Mouse (Mus musculus): ENCODE measurements at regions not wholly inside any gene's neighbourhood (a gene's known extent, or its start where the extent isn't known, plus 50 kb on each side); places are given as distances from the start of the nearest gene placed in this dataset.

DNA sequence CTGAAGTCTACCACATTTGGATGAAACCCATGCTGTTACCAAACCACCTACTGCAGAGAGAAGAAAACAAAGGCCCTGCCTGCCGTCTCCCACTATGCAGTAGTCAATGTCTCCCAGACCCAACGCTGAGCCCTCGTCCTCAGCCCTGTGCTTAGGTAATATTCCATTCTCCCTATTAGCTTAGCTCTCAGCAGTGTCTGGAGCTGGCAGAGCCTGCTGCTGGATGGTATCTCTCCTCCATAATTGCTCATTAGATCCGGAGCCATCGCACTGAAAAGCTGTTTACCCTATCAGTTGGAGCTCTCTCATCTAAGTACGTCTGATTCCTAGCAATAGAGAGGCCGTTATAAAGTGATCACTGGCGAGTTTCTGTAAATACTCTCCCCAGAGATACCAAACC, 68.4 kb downstream of the Actbl2 start:
- dilution Hi-C loops (cut with MboI; ENCODE audit: extremely low pct_ligation_motif_present, extremely low pct_unique_long_range_greater_than_20kb, low sequenced_read_pairs) (no loop called here), in situ Hi-C loops (cut with MboI; ENCODE audit: low pct_ligation_motif_present, low pct_unique_long_range_greater_than_20kb, low sequenced_read_pairs) (no loop called here)
- H3K4me3 ChIP-seq (replicated peaks in 1 of 3; ENCODE audit: low read depth in 2 of 3, low read length in 2 of 3, poor library complexity in 1 of 3): no peak overlapping the region
- H3K4me2 ChIP-seq (ENCODE audit: insufficient read depth, low read depth, poor library complexity, severe bottlenecking): no peak overlapping the region
- H3K79me2 ChIP-seq (replicated peaks; ENCODE audit: control insufficient read depth, extremely low read depth, insufficient read depth, poor library complexity, severe bottlenecking): no peaks in the 10 kb centered on the region
- H3K4me1 ChIP-seq (ENCODE audit: control insufficient read depth in 1 of 2, insufficient read depth in 2 of 2): no peaks in the 10 kb centered on the region
- H3K9ac ChIP-seq (ENCODE audit: insufficient read depth, low read depth): no peak overlapping the region
- no peaks in the 10 kb centered on the region for H3K36me3 ChIP-seq (replicated peaks in 1 of 2; ENCODE audit: control insufficient read depth in 1 of 2, insufficient read depth in 1 of 2, low read length in 1 of 2)
- no peaks in the 10 kb centered on the region for H3K9me3 ChIP-seq (replicated peaks; ENCODE audit: low read length)
- TF ChIP-seq POLR2A (IDR thresholded peaks at IDR 0.05; ENCODE audit: low read depth, low read length) (no peak), MXI1 (IDR thresholded peaks at IDR 0.05; ENCODE audit: low read depth, low read length) (no peak), JUN (IDR thresholded peaks at IDR 0.05; ENCODE audit: insufficient read depth, low read depth, low read length) (no peak), TBP (conservative IDR thresholded peaks at IDR 0.05; ENCODE audit: low read depth, low read length) (no peak), ZMIZ1 (IDR thresholded peaks at IDR 0.05; ENCODE audit: low read depth, low read length) (no peak), BHLHE40 (IDR thresholded peaks at IDR 0.05; ENCODE audit: low read depth, low read length) (no peak), RAD21 (IDR thresholded peaks at IDR 0.05; ENCODE audit: low read depth, low read length) (no peak), E2F4 (IDR thresholded peaks at IDR 0.05; ENCODE audit: insufficient replicate concordance, low read depth, low read length) (no peak), MAX (IDR thresholded peaks at IDR 0.05; ENCODE audit: low read length) (no peak), SMC3 (IDR thresholded peaks at IDR 0.05; ENCODE audit: low read depth, low read length) (no peak), UBTF (IDR thresholded peaks at IDR 0.05; ENCODE audit: low read depth, low read length) (no peak)
- DNase-seq (ENCODE audit: extremely low read depth): no peak
- no peak overlapping the region for H3K27ac ChIP-seq (ENCODE audit: insufficient read depth, low read depth)
- H3K27me3 ChIP-seq (replicated peaks): no peaks in the 10 kb centered on the region

DNA sequence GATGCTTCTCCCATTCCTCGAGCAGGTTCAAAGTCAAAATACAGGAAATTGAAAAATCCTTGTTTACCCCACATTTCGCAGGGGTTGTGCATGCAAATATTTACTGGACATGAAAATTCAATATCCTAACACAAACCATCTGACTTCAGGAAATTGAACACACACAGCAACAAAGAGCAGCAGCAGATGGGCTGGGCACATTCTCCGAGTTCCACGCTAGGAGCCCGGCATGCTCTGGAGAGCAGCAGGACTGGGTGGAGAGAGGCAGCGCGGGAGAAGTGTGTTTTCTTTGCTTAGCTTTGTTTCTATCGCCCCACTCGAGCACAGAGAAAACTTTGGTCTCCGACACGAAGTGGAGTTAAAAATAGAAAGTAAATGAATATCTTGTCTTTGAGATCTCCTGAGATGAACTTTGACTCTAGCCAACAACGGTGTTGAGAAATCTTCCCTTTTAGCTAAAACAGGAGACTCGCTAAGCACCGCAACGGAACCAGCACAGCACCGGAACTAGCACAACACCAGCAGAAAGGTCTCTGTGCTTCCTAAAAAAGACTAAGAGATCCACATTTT, 71.4 kb downstream of the Actbl2 start:
- in situ Hi-C loops (cut with MboI; ENCODE audit: low pct_ligation_motif_present, low pct_unique_long_range_greater_than_20kb, low sequenced_read_pairs): no loop called here
- no peaks in the 10 kb centered on the region for H3K9me3 ChIP-seq (replicated peaks; ENCODE audit: low read length)
- dilution Hi-C loops (cut with MboI; ENCODE audit: extremely low pct_ligation_motif_present, extremely low pct_unique_long_range_greater_than_20kb, low sequenced_read_pairs): no loop called here
- no peaks in the 10 kb centered on the region for H3K27me3 ChIP-seq (replicated peaks)
- no peaks in the 10 kb centered on the region for H3K36me3 ChIP-seq (replicated peaks in 1 of 2; ENCODE audit: control insufficient read depth in 1 of 2, insufficient read depth in 1 of 2, low read length in 1 of 2)
- H3K27ac ChIP-seq (ENCODE audit: insufficient read depth, low read depth): no peak overlapping the region
- H3K4me1 ChIP-seq (ENCODE audit: control insufficient read depth in 1 of 2, insufficient read depth in 2 of 2): no peaks in the 10 kb centered on the region
- TF ChIP-seq TCF12 (IDR thresholded peaks at IDR 0.05; ENCODE audit: low read depth, low read length): no peak
- TF ChIP-seq NELFE (IDR thresholded peaks at IDR 0.05; ENCODE audit: low read depth, low read length): no peak
- no peak for TF ChIP-seq POLR2AphosphoS2 (IDR thresholded peaks at IDR 0.05; ENCODE audit: low read depth, low read length)
- TF ChIP-seq NRF1 (IDR thresholded peaks at IDR 0.05; ENCODE audit: low read depth, low read length): no peak
- no peak for TF ChIP-seq ZMIZ1 (IDR thresholded peaks at IDR 0.05; ENCODE audit: low read depth, low read length)
- TF ChIP-seq MAFK (IDR thresholded peaks at IDR 0.05; ENCODE audit: insufficient replicate concordance, low read length): no peak
- TF ChIP-seq TBP (conservative IDR thresholded peaks at IDR 0.05; ENCODE audit: low read depth, low read length): no peak
- no peak for TF ChIP-seq USF2 (conservative IDR thresholded peaks at IDR 0.05; ENCODE audit: low read depth, low read length)
- TF ChIP-seq CHD1 (IDR thresholded peaks at IDR 0.05; ENCODE audit: low read depth, low read length): no peak
- TF ChIP-seq UBTF (IDR thresholded peaks at IDR 0.05; ENCODE audit: low read depth, low read length): no peak
- TF ChIP-seq PAX5 (IDR thresholded peaks at IDR 0.05; ENCODE audit: low read length): no peak
- no peak for TF ChIP-seq MAX (IDR thresholded peaks at IDR 0.05; ENCODE audit: low read length)
- no peak for TF ChIP-seq BHLHE40 (IDR thresholded peaks at IDR 0.05; ENCODE audit: low read depth, low read length)
- TF ChIP-seq POLR2A (IDR thresholded peaks at IDR 0.05; ENCODE audit: low read depth, low read length): no peak
- TF ChIP-seq CTCF (conservative IDR thresholded peaks at IDR 0.05 in 1 of 2, IDR thresholded peaks at IDR 0.05 in 1 of 2; ENCODE audit: low read depth in 2 of 2, low read length in 2 of 2): no peak
- TF ChIP-seq IRF4 (IDR thresholded peaks at IDR 0.05; ENCODE audit: low read depth, low read length): no peak
- no peaks in the 10 kb centered on the region for H3K79me2 ChIP-seq (replicated peaks; ENCODE audit: control insufficient read depth, extremely low read depth, insufficient read depth, poor library complexity, severe bottlenecking)
- no peak overlapping the region for H3K4me3 ChIP-seq (replicated peaks in 1 of 3; ENCODE audit: low read depth in 2 of 3, low read length in 2 of 3, poor library complexity in 1 of 3)
- no peak overlapping the region for H3K9ac ChIP-seq (ENCODE audit: insufficient read depth, low read depth)
- DNase-seq (ENCODE audit: extremely low read depth): no peak
- no peak overlapping the region for H3K4me2 ChIP-seq (ENCODE audit: insufficient read depth, low read depth, poor library complexity, severe bottlenecking)

Measured in CH12.LX (cell line).